Comparison of ENCODE assay signal across 14 mouse cellular contexts in genomic region chr10:45471321-45471720, GRCm38 (mm10). TPM values are rescaled to one million over a fixed set of nuclear protein-coding genes. Genes with fewer than 3 reads are reported as not detected.
A peak's percentile ranks its signal among the peaks of the same experiment; 100 is the strongest.
DNase-seq lines count a peak whose midpoint lies in the region; ATAC-seq and TF ChIP-seq lines count a peak whose summit lies in the region.
"Had no signal": no experiment of that assay in that cellular context is flagged by ENCODE, and none has a peak within 500 bp of the region (broad histone marks: within the 10 kb centered on the region; RNA-seq: fewer than 3 reads in every experiment).

No protein-coding gene starts in this region.

- no peak for DNase-seq in hindbrain, embryonic 10.5 days (ENCODE audit: low spot score)
- DNase-seq in hindbrain, postnatal 0 days (ENCODE audit: low spot score), result no peak
- peak; percentile 54 for DNase-seq in embryo, embryonic 11 days
- no peak for DNase-seq in liver, embryonic 13.5 days
- DNase-seq in right cerebral cortex, postnatal 14 days, result no peak
- DNase-seq in ovary, postnatal 10 days (ENCODE audit: low spot score), result no peak
- DNase-seq in ovary, adult 18-20 months (ENCODE audit: low spot score), result no peak
- DNase-seq: cerebellum, adult 9-11 months; gastrocnemius, postnatal 10 days; kidney, postnatal 4 days; right cerebral cortex, postnatal 4 days had no signal

- no peak overlapping the region for H3K9ac ChIP-seq in hindbrain, postnatal 0 days (replicated peaks; ENCODE audit: low read length)
- no peak overlapping the region for H3K9ac ChIP-seq in forebrain, embryonic 12.5 days
- H3K9ac ChIP-seq in liver, embryonic 13.5 days, result peak overlapping the region; percentile 13; the same call in 1 of the 2 replicates

- H3K4me3 ChIP-seq in hindbrain, embryonic 10.5 days, result peak overlapping the region; percentile 69
- no peak overlapping the region for H3K4me3 ChIP-seq in hindbrain, postnatal 0 days (ENCODE audit: low read length)
- peak overlapping the region; percentile 24; the same call in 1 of the 2 replicates for H3K4me3 ChIP-seq in forebrain, embryonic 12.5 days (replicated peaks)
- peak overlapping the region; percentile 33 for H3K4me3 ChIP-seq in liver, embryonic 13.5 days (replicated peaks)

- H3K27me3 ChIP-seq in hindbrain, embryonic 10.5 days (ENCODE audit: insufficient read depth, poor library complexity, severe bottlenecking), result no peaks in the 10 kb centered on the region
- H3K27me3 ChIP-seq in hindbrain, postnatal 0 days (ENCODE audit: insufficient read depth, low read length), result peaks cover 4% of the 10 kb centered on the region; the same call in 1 of the 2 replicates
- H3K27me3 ChIP-seq in forebrain, embryonic 12.5 days, result no peaks in the 10 kb centered on the region
- H3K27me3 ChIP-seq in liver, embryonic 13.5 days, result no peaks in the 10 kb centered on the region

- WGBS in hindbrain, embryonic 10.5 days, result 18% methylated on average over 3 of the region's 3 CpGs
- WGBS in hindbrain, postnatal 0 days, result 42% methylated on average over 3 of the region's 3 CpGs
- WGBS in forebrain, embryonic 12.5 days, result 18% methylated on average over 3 of the region's 3 CpGs
- 14% methylated on average over 3 of the region's 3 CpGs for WGBS in liver, embryonic 13.5 days (ENCODE audit: insufficient replicate concordance)

- H3K4me2 ChIP-seq in hindbrain, postnatal 0 days (ENCODE audit: low read depth, low read length), result no peak overlapping the region
- peak overlapping the region; percentile 60 for H3K4me2 ChIP-seq in forebrain, embryonic 12.5 days
- H3K4me2 ChIP-seq in liver, embryonic 13.5 days, result peak overlapping the region; percentile 60

- ATAC-seq in hindbrain, postnatal 0 days, result no peak
- no peak for ATAC-seq in forebrain, embryonic 12.5 days (ENCODE audit: low FRiP score)
- no peak for ATAC-seq in liver, embryonic 13.5 days (ENCODE audit: low read depth)
- ATAC-seq: inflammation-experienced regulatory T-cells, adult 6 months had no signal

- H3K4me1 ChIP-seq in hindbrain, embryonic 10.5 days (replicated peaks), result peaks cover 50% of the 10 kb centered on the region
- no peaks in the 10 kb centered on the region for H3K4me1 ChIP-seq in hindbrain, postnatal 0 days (ENCODE audit: insufficient read depth, low read length)
- peaks cover 34% of the 10 kb centered on the region for H3K4me1 ChIP-seq in forebrain, embryonic 12.5 days
- H3K4me1 ChIP-seq in liver, embryonic 13.5 days (replicated peaks), result peaks cover 45% of the 10 kb centered on the region

- no peaks in the 10 kb centered on the region for H3K9me3 ChIP-seq in hindbrain, embryonic 10.5 days
- H3K9me3 ChIP-seq in hindbrain, postnatal 0 days (ENCODE audit: low read length), result no peaks in the 10 kb centered on the region
- H3K9me3 ChIP-seq in forebrain, embryonic 12.5 days, result no peaks in the 10 kb centered on the region
- no peaks in the 10 kb centered on the region for H3K9me3 ChIP-seq in liver, embryonic 13.5 days (replicated peaks)

- no peaks in the 10 kb centered on the region for H3K36me3 ChIP-seq in hindbrain, embryonic 10.5 days
- no peaks in the 10 kb centered on the region for H3K36me3 ChIP-seq in hindbrain, postnatal 0 days (ENCODE audit: insufficient read depth, low read length)
- H3K36me3 ChIP-seq in forebrain, embryonic 12.5 days (replicated peaks), result no peaks in the 10 kb centered on the region
- H3K36me3 ChIP-seq in liver, embryonic 13.5 days, result no peaks in the 10 kb centered on the region

- no peak for TF ChIP-seq CTCF in hindbrain, postnatal 0 days (IDR thresholded peaks at IDR 0.05; ENCODE audit: low read depth)

- H3K27ac ChIP-seq in hindbrain, embryonic 10.5 days, result peak overlapping the region; percentile 95
- no peak overlapping the region for H3K27ac ChIP-seq in hindbrain, postnatal 0 days
- no peak overlapping the region for H3K27ac ChIP-seq in forebrain, embryonic 12.5 days
- H3K27ac ChIP-seq in liver, embryonic 13.5 days, result peak overlapping the region; percentile 55
- H3K27ac ChIP-seq: macrophage had no signal

RNA-seq across cellular contexts. Expression of gene Lin28b, which starts 14.9 kb away (rescaled TPM):
- polyA plus RNA-seq in hindbrain, embryonic 10.5 days (2016; fragmentation: Nextera tagmentation; extraction: Ambion mirVana), result 19.9 and 40.8 TPM in 2 replicates
- 6.7 and 8.0 TPM in 2 replicates for total RNA-seq in hindbrain, postnatal 0 days (2014; rRNA removed)
- 3.6 and 4.5 TPM in 2 replicates for polyA plus RNA-seq in hindbrain, postnatal 0 days (2015; fragmentation: Nextera tagmentation; extraction: Ambion mirVana)
- 16.1 and 16.3 TPM in 2 replicates for polyA plus RNA-seq in forebrain, embryonic 12.5 days (2016; fragmentation: Nextera tagmentation; extraction: Ambion mirVana)
- polyA plus RNA-seq in liver, embryonic 13.5 days (2015; fragmentation: Nextera tagmentation; extraction: Ambion mirVana), result 11.2 and 14.1 TPM in 2 replicates
- total RNA-seq: gastrocnemius, postnatal 10 days had no signal
- polyA plus RNA-seq: macrophage had no signal

Comparison
In these comparisons a context has a peak if more than half of its experiments do, and no peak if none do; other contexts are left out.
1. H3K27ac ChIP-seq: peak in hindbrain, embryonic 10.5 days (single experiment) and liver, embryonic 13.5 days (single experiment); none in hindbrain, postnatal 0 days (single experiment) and forebrain, embryonic 12.5 days (single experiment).